Mouse (Mus musculus) hematopoietic stem cell, adult 5-6 weeks (primary cell): ENCODE measurements around the gene Tmprss6. TPM values are rescaled to one million over a fixed set of nuclear protein-coding genes. Genes with fewer than 3 reads are reported as not detected.
A peak's percentile ranks its signal among the peaks of the same experiment; 100 is the strongest.

Experiments
- ATAC-seq, 2 experiments: fragments of 125-278 bp in 1 of 2; replicated peaks in 1 of 2; 2 replicates each; pipeline ENCODE4 v1.8.0; 2016 to 2017; ENCODE audit warnings: inconsistent platforms in 2 of 2, mild to moderate bottlenecking in 2 of 2, moderate number of reproducible peaks in 2 of 2, low read depth in 1 of 2, moderate TSS enrichment in 1 of 2; ENCODE audit not compliant: low FRiP score in 2 of 2, poor library complexity in 2 of 2, severe bottlenecking in 2 of 2, insufficient read depth in 1 of 2, low TSS enrichment in 1 of 2
- total RNA-seq: library from RNA; stranded (forward); fragments of 172-1452, 232-1000 nt; gene quantifications from 2 replicates; pipeline ENCODE4 v1.2.3, GENCODE M21; 2017

The Tmprss6 gene
- total RNA-seq, 1 experiment from 2014 or later = not detected

- ATAC-seq = no peak
These were observed 11.2 kb downstream of the Tmprss6 start for GRCm38 (mm10) chr15:78457193-78457592.

DNA sequence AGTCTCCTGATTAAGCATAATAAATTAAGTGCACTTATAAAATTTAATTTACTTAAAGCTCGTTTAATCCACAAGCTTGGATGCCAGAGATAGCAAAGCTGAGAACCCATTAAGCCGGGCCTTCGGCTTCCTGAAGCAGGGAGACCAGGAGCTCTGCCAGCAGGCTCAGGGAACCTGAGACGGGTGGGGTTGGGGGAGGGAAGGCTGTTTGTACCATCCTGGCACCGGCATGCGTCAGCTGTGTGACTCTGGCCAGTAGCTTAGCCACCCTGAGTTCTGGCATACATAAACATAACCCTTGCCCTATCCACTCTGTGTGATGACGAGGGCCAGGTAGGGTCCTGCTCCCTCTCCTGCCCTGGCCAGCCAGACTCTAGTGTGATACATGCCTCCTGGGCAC lies 12.4 kb downstream of the Tmprss6 start:
- ATAC-seq = no peak

- ATAC-seq = no peak; a peak in 1 of 4 replicates
These were observed 13.3 kb downstream of the Tmprss6 start for GRCm38 (mm10) chr15:78455168-78455567.

DNA sequence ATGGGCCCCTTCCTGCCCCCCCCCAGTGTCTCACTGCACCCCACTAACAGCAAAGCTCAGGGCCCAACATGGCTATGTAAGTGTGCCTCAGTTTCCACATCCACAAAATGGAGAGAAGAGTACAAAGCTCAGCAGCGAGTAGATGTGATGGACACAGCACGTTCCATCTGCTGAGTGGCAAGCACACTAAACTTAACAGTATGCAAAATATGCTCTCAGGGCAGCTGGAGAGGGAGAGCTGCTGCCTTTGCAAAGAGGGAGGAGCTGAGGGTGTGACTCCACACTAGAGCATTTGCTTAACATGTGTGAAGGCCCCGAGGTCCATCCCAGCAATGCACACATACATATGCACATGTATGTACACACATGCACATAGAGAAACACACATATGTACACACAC lies 15.5 kb downstream of the Tmprss6 start:
- ATAC-seq = no peak

GRCm38 (mm10) chr15:78451201-78451600 lies 17.2 kb downstream of the Tmprss6 start:
- ATAC-seq = no peak

DNA sequence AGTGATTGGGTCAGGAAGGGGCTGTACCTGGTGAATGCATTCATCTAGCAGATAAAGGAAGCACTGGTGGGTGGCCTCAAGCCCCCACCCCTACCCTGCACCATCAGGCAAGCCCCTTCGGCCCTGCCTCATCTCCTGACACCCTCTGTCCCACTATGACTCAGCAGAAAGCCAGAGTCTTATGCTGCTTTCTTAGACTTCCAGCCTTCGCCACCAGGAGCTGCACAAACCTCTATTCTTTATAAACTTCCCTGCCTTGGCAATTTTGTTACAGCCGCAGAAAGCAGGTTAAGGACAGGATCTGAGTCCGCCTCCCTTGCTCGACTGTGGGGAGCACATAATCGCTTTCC lies 18.0 kb downstream of the Tmprss6 start:
- peak in 1 of 2 experiments; percentile 13; a peak in 2 of 4 replicates for ATAC-seq

DNA sequence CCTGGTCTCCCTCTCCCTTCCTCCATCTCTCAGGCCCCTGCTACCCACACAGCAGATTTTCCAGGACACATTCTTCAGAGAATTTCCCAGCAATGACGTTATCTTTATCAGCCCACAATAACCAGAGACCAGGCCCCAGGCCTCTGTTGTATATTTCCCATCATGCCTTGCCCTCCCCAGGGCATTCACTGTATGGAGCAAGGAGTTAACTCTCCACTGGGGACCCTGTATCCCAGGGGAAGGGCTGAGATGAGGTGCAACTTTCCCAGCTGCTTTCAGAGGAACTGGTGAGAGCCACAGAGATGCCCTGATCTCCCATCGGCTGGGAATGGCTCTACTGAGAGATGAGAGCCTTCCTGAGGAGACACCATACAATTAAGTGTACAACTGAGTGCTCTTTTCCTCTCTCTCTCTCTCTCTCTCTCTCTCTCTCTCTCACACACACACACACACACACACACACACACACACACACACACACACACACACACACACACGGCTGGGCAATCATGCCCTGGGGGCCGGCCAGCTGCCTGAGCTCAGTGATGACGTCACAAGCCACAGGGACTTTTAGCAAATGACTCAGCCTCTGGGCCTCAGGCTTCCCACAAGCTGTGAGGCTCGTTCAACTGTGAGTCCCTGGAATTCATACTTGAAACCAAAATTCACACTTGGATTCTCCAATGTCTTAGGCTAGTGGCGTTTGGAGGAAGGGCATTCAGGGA lies 18.6 kb downstream of the Tmprss6 start:
- ATAC-seq = peak; percentile 56 to 63

DNA sequence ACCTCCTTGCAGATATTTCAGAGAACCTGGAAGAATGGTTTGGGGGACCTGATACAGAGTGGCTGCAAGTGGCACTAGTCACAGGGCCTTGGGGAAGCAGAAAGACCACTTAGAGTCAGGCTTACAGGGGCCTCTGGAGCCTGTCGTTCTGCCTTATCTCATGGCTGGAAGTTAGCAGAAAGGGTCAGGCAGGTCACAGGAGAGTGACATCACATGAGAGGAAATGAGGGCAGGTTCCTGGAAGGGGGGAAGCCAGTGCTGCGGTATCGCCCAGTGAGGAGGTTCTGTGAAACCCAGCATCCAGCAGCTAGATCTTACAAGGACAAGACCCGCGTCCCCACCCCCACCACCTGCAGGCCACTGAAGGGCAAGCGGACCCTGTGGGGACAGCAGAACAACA lies 19.3 kb downstream of the Tmprss6 start:
- ATAC-seq = 0 out of 4 replicates have a peak, but pooled peaks of 1 of the 2 experiments have one; percentile 14

GRCm38 (mm10) chr15:78447746-78448535 lies 20.5 kb downstream of the Tmprss6 start:
- peak; percentile 52 to 58; a peak in 3 of 4 replicates for ATAC-seq

DNA sequence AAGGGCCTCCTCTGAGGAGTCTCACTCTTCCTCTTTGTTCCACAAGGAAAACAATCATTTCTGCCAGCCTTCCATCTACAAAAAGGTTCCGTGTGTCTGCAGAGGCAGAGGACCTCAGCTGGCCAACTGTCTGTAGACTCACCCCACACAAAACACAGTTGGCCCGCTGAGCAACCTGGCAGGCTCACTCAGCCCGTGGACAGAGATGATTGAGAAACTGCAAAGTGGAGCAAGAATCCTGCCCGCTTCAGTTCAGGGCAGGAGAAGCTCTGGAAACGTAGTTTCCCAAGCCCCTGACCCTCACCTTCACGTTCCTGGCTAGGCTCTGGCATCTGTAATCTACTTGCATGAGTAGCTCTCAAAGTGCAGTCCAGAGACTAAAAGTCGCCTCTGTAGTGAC lies 21.3 kb downstream of the Tmprss6 start:
- no peak for ATAC-seq

- no peak for ATAC-seq
These were observed 24.6 kb downstream of the Tmprss6 start for GRCm38 (mm10) chr15:78443857-78444256.

GRCm38 (mm10) chr15:78442231-78442630 lies 26.2 kb downstream of the Tmprss6 start:
- no peak for ATAC-seq

- no peak for ATAC-seq
These were observed 29.5 kb downstream of the Tmprss6 start for GRCm38 (mm10) chr15:78438973-78439372.

DNA sequence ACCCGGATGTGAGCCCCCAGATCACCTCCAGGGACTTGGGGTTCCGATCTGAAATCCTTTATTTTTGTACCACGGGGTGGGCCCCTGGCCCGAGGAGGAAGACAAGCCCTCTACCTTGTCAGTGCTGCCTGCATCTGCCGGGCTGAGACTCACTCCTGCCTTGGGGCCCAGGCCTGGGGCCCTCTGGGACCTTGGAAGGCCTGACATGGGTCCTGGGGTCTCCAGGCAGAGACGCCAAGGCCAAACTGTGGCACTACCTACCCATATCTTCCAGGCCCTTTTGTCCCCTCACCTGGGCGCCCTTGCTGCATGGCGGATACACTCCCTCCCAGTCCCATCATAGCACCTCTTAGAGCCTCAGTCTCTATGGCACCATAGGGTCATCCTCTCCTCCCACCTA lies 29.9 kb downstream of the Tmprss6 start:
- no peak for ATAC-seq

GRCm38 (mm10) chr15:78438018-78438394 lies 30.4 kb downstream of the Tmprss6 start:
- ATAC-seq = no peak

- ATAC-seq = no peak
These were observed 31.0 kb downstream of the Tmprss6 start for GRCm38 (mm10) chr15:78437237-78438017.

DNA sequence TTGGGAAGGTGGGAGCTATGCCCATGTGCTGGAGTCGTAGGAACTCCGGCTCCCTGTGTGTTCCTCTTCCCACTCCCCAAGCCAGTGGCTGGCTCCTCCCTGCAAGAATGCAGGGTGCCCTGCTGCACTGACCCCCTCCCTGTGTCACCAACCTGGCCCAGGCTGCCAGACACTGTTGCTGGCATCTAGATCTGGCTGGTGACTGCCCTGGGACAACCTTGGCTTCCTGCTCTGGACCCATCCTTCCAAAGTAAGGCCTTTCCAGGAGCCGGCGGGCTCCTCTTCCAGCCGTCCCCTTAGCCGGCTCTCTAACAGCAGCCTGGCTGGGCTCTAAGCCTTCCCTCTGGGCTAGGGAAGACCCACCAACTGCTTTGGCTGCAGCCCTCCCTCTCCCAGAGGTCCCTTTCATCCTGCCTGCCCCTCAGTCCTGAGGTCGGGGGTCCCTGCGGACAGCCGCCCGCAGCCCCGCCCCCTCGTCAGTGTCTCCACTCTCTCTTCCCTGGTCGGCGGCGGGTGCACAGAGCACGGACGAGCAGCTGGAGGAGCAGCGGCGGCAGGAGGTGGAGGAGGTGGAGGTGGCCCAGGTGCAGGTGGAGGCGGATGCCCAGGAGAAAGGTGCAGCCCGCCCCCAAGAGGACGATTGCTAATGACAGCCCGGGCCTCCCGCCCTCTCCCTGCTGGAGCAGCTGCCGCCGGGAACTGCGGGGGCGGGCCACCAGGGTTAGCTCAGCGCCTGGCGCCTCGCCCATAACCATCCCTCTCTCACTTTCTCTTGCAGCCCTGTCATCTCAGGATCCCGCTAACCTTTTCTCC lies 31.8 kb downstream of the Tmprss6 start:
- no peak for ATAC-seq
